Mouse (Mus musculus) liver, embryonic 12.5 days (tissue): ENCODE measurements around the gene Gm4792. TPM values are rescaled to one million over a fixed set of nuclear protein-coding genes. Genes with fewer than 3 reads are reported as not detected.

Source experiments
- ATAC-seq: fragments of 200-750 bp; cut with Nextera tagmentation; 2 replicates; pipeline ENCODE4 v1.8.0; 2017; ENCODE audit warnings: moderate number of reproducible peaks, mild to moderate bottlenecking, moderate library complexity
- H3K27ac ChIP-seq: fragments of 300-500 bp; sonication (generic); 2 replicates; pipeline ENCODE4 v1.5.1; 2016; ENCODE audit warnings: mild to moderate bottlenecking
- H3K27me3 ChIP-seq: fragments of 300-500 bp; sonication (generic); replicated peaks from 2 replicates; pipeline ENCODE4 v1.6.1; 2016; ENCODE audit warnings: mild to moderate bottlenecking, moderate library complexity
- H3K36me3 ChIP-seq: fragments of 300-500 bp; sonication (generic); 2 replicates; pipeline ENCODE4 v1.6.1; 2016; ENCODE audit warnings: mild to moderate bottlenecking, moderate library complexity
- H3K4me1 ChIP-seq: fragments of 300-500 bp; sonication (generic); 2 replicates; pipeline ENCODE4 v1.6.1; 2016
- H3K4me2 ChIP-seq: fragments of 300-500 bp; sonication (generic); 2 replicates; pipeline ENCODE4 v1.6.1; 2016; ENCODE audit warnings: mild to moderate bottlenecking, moderate library complexity
- H3K4me3 ChIP-seq: fragments of 300-500 bp; sonication (generic); 2 replicates; pipeline ENCODE4 v1.5.1; 2016; ENCODE audit warnings: mild to moderate bottlenecking, moderate library complexity
- H3K9ac ChIP-seq: fragments of 300-500 bp; sonication (generic); 2 replicates; pipeline ENCODE4 v1.6.1; 2016; ENCODE audit warnings: mild to moderate bottlenecking, moderate library complexity
- H3K9me3 ChIP-seq: fragments of 300-500 bp; sonication (generic); replicated peaks from 2 replicates; pipeline ENCODE4 v1.6.1; 2016; ENCODE audit warnings: mild to moderate bottlenecking, moderate library complexity
- WGBS: fragments of 180-500 bp; shearing (Covaris S2); methylation state at CpG from one replicate; pipeline ENCODE4 v1.1.7; 2016; ENCODE audit not compliant: insufficient replicate concordance; 5-methylcytosine and 5-hydroxymethylcytosine counted together
- polyA plus RNA-seq: library from polyadenylated mRNA; unstranded; fragments of >200 nt; fragmentation: Nextera tagmentation; extraction: Ambion mirVana; gene quantifications from 2 replicates; pipeline ENCODE4 v1.2.1, GENCODE M21; 2016

The Gm4792 gene
- polyA plus RNA-seq, 1 experiment from 2014 or later = not detected

DNA sequence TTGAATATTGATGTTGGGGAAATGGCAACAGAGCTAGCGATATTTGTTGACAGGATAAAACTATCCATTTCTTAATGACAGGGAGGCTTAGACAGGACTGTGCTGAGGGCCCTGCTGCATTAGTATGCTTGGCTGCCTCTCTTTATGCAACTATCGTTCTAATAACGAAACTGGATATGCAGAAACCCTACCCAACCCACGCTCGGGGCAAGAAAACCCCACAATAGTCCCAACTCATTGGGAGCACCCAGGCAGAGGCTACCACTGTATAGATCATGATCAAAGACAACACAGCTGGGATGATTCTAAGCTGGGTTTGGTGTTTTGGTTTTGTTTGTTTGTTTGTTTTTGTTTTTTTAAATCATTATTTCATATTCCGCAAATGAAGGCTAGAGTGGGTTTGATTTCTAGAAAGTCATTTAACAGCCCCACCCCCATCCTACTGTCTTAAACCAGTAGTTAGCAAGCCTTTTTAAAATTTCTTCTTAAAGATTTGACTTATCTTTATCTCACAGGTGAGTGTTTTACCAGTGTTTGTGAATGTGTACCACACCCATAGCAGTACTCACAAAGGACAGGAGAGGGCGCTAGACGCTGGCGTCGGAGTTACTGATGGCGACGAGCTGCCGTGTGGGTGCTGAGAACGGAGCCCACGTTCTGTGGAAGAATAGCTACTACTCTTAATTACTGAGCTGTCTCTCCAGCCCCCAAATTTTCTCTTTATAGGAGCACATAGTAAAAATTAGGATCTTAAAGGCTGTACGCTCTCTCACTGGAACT is 34.0 kb upstream of the Gm4792 start:
- Histone ChIP-seq H3K9ac (no peak overlapping the region), H3K9me3 (0 out of 2 replicates have a peak, but pooled peaks cover 2% of the 10 kb centered on the region), H3K27me3 (no peaks in the 10 kb centered on the region), H3K36me3 (no peaks in the 10 kb centered on the region), H3K4me3 (no peak overlapping the region), H3K27ac (no peak overlapping the region), H3K4me2 (no peak overlapping the region), H3K4me1 (no peaks in the 10 kb centered on the region)
- ATAC-seq = no peak
- 75% methylated on average over 16 of the region's 16 CpGs for WGBS

DNA sequence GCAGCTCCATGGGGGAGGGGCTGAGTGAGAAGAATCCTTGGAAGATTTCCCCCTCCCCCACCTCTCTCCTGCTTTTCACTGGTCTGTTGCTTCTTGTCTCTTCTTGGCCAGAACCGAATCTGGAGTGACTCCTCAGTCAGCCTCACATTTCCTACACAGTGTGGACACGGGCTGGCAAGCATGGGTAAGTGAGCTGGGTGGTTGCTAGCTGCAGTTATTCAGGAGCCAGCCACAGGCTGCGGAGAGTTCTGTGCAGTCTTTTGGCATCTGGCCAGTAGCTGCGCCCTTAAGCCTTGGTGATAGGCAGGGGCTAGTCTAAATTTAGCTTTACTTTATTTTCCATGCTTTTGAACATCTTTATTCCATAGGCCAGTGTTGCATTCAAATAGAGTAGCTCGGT is 31.5 kb upstream of the Gm4792 start:
- 0 out of 2 replicates have a peak, but pooled peaks cover 2% of the 10 kb centered on the region for H3K9me3 ChIP-seq
- no peak overlapping the region for H3K27ac ChIP-seq
- no peak for ATAC-seq
- no peaks in the 10 kb centered on the region for H3K27me3 ChIP-seq
- no peak overlapping the region for H3K9ac ChIP-seq
- H3K4me2 ChIP-seq = no peak overlapping the region
- no peak overlapping the region for H3K4me3 ChIP-seq
- no peaks in the 10 kb centered on the region for H3K4me1 ChIP-seq
- 38% methylated on average over 5 of the region's 5 CpGs for WGBS
- H3K36me3 ChIP-seq = no peaks in the 10 kb centered on the region

GRCm38 (mm10) chr10:94318574-94318973 is 20.1 kb upstream of the Gm4792 start:
- no peak for ATAC-seq
- Histone ChIP-seq H3K9ac (no peak overlapping the region), H3K36me3 (no peaks in the 10 kb centered on the region), H3K4me1 (no peaks in the 10 kb centered on the region), H3K27me3 (peaks cover 7% of the 10 kb centered on the region), H3K9me3 (no peaks in the 10 kb centered on the region), H3K27ac (no peak overlapping the region), H3K4me2 (no peak overlapping the region), H3K4me3 (no peak overlapping the region)
- WGBS = 71% methylated on average over 4 of the region's 4 CpGs

- no peaks in the 10 kb centered on the region for H3K36me3 ChIP-seq
- H3K4me3 ChIP-seq = no peak overlapping the region
- no peaks in the 10 kb centered on the region for H3K9me3 ChIP-seq
- H3K4me1 ChIP-seq = peaks cover 9% of the 10 kb centered on the region; the same call in 1 of the 2 replicates
- H3K4me2 ChIP-seq = no peak overlapping the region
- WGBS = 51% methylated on average over 4 of the region's 4 CpGs
- H3K9ac ChIP-seq = no peak overlapping the region
- peaks cover 44% of the 10 kb centered on the region for H3K27me3 ChIP-seq
- no peak overlapping the region for H3K27ac ChIP-seq
- no peak for ATAC-seq
These were observed 14.6 kb upstream of the Gm4792 start for GRCm38 (mm10) chr10:94313146-94313545.

DNA sequence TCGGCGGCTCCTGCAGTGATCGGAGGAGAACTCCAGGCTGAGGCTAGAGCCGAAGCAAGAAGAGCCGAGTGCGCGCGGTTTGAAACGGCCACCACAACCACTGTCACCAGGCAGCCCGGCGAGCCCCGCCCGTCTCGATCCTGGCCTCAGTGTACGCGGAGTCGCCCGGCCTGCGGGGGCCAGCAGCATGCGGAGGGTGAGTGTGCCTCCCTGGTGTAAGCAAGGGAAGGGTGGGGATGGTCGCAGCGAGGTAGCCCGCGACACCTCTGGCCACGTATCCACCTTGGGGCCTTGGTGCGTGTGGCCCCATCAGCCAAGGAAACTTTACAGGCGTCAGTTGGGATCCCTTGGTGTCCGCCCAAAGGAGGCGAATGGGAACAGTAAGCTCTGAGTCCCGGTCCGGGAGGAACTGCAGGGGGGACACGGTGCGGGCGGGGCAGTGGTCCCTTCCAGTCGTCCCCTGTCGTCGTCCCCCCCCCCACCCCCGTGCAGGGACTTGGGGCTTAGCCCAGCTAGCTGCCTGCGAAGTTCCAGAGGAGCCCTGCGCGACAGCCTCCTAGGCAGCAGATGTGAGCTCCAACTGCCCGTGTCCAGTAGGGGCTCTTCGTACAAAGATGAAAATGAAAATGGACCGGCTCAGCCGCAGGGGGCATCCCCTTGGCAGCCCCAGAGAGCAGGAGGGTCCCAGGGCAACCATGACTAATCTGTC is 13.7 kb upstream of the Gm4792 start:
- Histone ChIP-seq H3K9me3 (no peaks in the 10 kb centered on the region), H3K27me3 (peaks cover 44% of the 10 kb centered on the region), H3K4me1 (peaks cover 9% of the 10 kb centered on the region; the same call in 1 of the 2 replicates), H3K27ac (no peak overlapping the region), H3K4me2 (peak overlapping the region; percentile 70), H3K4me3 (peak overlapping the region; percentile 45), H3K36me3 (no peaks in the 10 kb centered on the region), H3K9ac (no peak overlapping the region)
- no peak for ATAC-seq
- WGBS = 2% methylated on average over 45 of the region's 45 CpGs

- Histone ChIP-seq H3K4me3 (peak within 1 kb of the TSS; percentile 45), H3K9me3 (no peaks in the 10 kb centered on the region), H3K27ac (no peak within 1 kb of the TSS), H3K27me3 (peaks cover 44% of the 10 kb centered on the region), H3K36me3 (no peaks in the 10 kb centered on the region), H3K4me1 (peaks cover 9% of the 10 kb centered on the region; the same call in 1 of the 2 replicates), H3K9ac (no peak within 1 kb of the TSS), H3K4me2 (peak within 1 kb of the TSS; percentile 70)
- WGBS = 4% methylated on average over 19 of the region's 19 CpGs
- ATAC-seq = no peak
These were observed 13.1 kb upstream of the Gm4792 start, which contains the start of gene Tmcc3 for GRCm38 (mm10) chr10:94311511-94312006. TSS of gene Tmcc3 (plus strand) at chr10:94311949.

DNA sequence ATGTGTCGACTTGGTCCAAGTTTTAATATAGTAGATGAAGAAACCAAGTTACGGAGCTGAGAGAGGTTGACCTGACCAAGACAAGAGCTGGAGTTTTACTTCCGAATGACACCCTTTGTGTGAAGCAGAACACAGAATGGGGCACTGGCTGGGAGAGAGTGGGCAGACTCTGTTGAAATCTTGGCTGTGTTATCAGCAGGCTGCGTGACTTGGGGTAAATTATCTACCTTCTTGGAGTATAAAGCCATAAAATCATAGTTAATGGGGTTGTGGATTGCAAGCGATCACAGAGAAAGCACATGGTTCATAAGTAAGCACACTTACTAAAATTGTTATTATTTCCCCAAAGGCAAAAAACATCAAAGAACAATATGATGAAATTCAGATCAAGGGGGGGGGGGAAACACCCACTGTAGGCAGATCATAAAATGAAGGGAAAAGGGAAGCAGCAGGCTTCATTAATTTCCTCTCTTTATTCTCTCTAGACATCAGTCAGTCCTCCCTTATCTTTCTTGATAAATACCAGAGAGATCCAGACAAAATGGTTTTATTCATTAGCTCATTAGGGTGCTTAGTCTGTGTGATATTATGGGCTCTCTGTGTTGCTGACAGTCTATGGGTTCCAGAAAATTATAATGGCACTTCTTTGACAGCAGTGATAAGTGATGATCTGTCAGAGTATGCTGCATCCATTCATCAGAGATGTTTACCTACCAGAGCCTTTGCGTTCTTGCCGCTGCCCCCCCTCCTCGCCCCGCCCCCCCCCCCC is 12.2 kb upstream of the Gm4792 start:
- Histone ChIP-seq H3K27ac (no peak overlapping the region), H3K9me3 (no peaks in the 10 kb centered on the region), H3K4me1 (peaks cover 9% of the 10 kb centered on the region; the same call in 1 of the 2 replicates), H3K4me3 (no peak overlapping the region), H3K36me3 (no peaks in the 10 kb centered on the region), H3K4me2 (no peak overlapping the region), H3K9ac (no peak overlapping the region), H3K27me3 (peaks cover 44% of the 10 kb centered on the region)
- 44% methylated on average over 7 of the region's 9 CpGs for WGBS
- no peak for ATAC-seq

DNA sequence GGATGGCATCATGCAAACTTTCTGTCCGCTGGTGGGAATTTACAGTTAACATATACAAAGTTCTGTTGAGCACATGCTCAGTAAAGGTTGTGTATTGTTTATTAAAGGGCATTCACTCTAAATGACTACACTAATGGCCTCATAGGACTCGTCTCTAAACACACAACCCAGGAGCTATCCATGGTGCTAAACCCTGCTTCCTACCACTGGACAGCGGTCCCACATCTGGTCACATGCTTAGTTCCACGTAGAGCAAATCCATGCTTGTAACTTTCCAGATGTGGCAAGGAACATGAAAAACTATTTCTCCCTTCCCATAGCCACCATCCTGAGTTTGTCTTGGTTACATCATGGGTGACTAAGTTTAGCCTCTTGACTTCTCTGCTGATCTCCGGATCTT is 7.0 kb upstream of the Gm4792 start:
- Histone ChIP-seq H3K4me2 (no peak overlapping the region), H3K27ac (no peak overlapping the region), H3K27me3 (peaks cover 6% of the 10 kb centered on the region), H3K9me3 (no peaks in the 10 kb centered on the region), H3K4me3 (no peak overlapping the region), H3K4me1 (no peaks in the 10 kb centered on the region), H3K9ac (no peak overlapping the region), H3K36me3 (no peaks in the 10 kb centered on the region)
- 49% methylated on average over 5 of the region's 5 CpGs for WGBS
- ATAC-seq = no peak

- Histone ChIP-seq H3K4me2 (no peak overlapping the region), H3K9me3 (no peaks in the 10 kb centered on the region), H3K4me1 (no peaks in the 10 kb centered on the region), H3K27ac (no peak overlapping the region), H3K27me3 (no peaks in the 10 kb centered on the region), H3K36me3 (no peaks in the 10 kb centered on the region), H3K9ac (no peak overlapping the region), H3K4me3 (no peak overlapping the region)
- no peak for ATAC-seq
- 70% methylated on average over 9 of the region's 9 CpGs for WGBS
These were observed 5.7 kb upstream of the Gm4792 start for GRCm38 (mm10) chr10:94304064-94304657.

GRCm38 (mm10) chr10:94299301-94299700 is 798 bp upstream of the Gm4792 start:
- no peak overlapping the region for H3K27ac ChIP-seq
- ATAC-seq = no peak
- H3K36me3 ChIP-seq = no peaks in the 10 kb centered on the region
- H3K4me3 ChIP-seq = no peak overlapping the region
- no peak overlapping the region for H3K4me2 ChIP-seq
- H3K9ac ChIP-seq = no peak overlapping the region
- H3K4me1 ChIP-seq = no peaks in the 10 kb centered on the region
- H3K9me3 ChIP-seq = no peaks in the 10 kb centered on the region
- 0 out of 2 replicates have a peak, but pooled peaks cover 3% of the 10 kb centered on the region for H3K27me3 ChIP-seq
- WGBS = 76% methylated on average over 2 of the region's 2 CpGs

DNA sequence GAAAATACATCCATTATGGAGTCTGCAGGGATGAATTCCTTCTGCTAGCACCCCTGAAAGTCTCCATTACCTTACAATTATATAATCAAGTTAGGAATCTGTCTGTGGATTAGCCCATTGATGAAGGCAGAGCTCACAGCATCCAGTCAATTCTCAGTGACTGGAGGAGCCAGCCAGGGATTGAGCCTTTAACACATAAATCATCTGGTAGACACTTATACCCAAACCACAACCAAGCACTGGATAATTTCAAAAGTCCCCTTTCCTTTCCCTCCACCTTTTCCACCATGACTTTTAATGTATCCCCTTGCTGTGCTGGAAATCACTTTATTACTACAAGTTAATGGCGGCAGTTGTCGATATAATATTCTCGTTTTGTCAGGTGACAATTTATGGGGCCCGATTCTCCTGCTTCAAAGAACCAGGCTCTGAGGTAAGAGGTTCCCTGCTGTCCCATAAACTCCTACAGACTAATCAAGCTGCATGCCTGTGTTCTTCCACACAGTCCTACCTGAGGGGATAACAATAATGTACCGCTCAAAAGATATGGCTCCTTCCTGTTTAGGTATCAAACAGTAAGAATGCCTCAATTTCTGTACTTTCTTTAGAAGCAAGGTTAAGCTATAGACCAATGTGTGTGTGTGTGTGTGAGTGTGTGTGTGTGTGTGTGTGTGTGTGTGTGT is 2.4 kb downstream of the Gm4792 start:
- Histone ChIP-seq H3K9ac (no peak overlapping the region), H3K4me2 (no peak overlapping the region), H3K4me3 (no peak overlapping the region), H3K4me1 (no peaks in the 10 kb centered on the region), H3K9me3 (no peaks in the 10 kb centered on the region), H3K27ac (no peak overlapping the region), H3K36me3 (no peaks in the 10 kb centered on the region), H3K27me3 (0 out of 2 replicates have a peak, but pooled peaks cover 3% of the 10 kb centered on the region)
- 73% methylated on average over 5 of the region's 5 CpGs for WGBS
- ATAC-seq = no peak
